8 mouse cellular contexts compared by ENCODE assay signal in genomic region chr10:42277476-42278306, GRCm38 (mm10). TPM values are rescaled to one million over a fixed set of nuclear protein-coding genes. Genes with fewer than 3 reads are reported as not detected.
DNase-seq lines count a peak whose midpoint lies in the region; ATAC-seq lines count a peak whose summit lies in the region.

No protein-coding gene starts in this region.

- peak overlapping the region; percentile 90 for H3K27ac ChIP-seq in brown adipose tissue, adult 24 weeks (replicated peaks; ENCODE audit: low read depth, low read length)
- H3K27ac ChIP-seq in heart, embryonic 13.5 days (replicated peaks) = peak overlapping the region; percentile 99
- H3K27ac ChIP-seq in liver, embryonic 12.5 days = peak overlapping the region; percentile 98
- peak overlapping the region; percentile 99 for H3K27ac ChIP-seq in stomach, embryonic 15.5 days

- ATAC-seq in heart, embryonic 13.5 days (ENCODE audit: extremely low read depth, insufficient number of reproducible peaks, low FRiP score, low TSS enrichment) = peak; percentile 77
- peak; percentile 81 for ATAC-seq in liver, embryonic 12.5 days
- ATAC-seq in stomach, embryonic 15.5 days (ENCODE audit: insufficient read depth, low FRiP score, low read depth) = peak; percentile 90

- H3K9ac ChIP-seq in heart, embryonic 13.5 days = peak overlapping the region; percentile 95
- H3K9ac ChIP-seq in liver, embryonic 12.5 days = peak overlapping the region; percentile 99
- H3K9ac ChIP-seq in stomach, embryonic 15.5 days = peak overlapping the region; percentile 81

- H3K27me3 ChIP-seq in heart, embryonic 13.5 days (replicated peaks) = no peaks in the 10 kb centered on the region
- H3K27me3 ChIP-seq in liver, embryonic 12.5 days (replicated peaks) = no peaks in the 10 kb centered on the region; the same call in 1 of the 2 replicates
- no peaks in the 10 kb centered on the region for H3K27me3 ChIP-seq in stomach, embryonic 15.5 days (replicated peaks)

- peaks cover 3% of the 10 kb centered on the region for H3K36me3 ChIP-seq in heart, embryonic 13.5 days
- H3K36me3 ChIP-seq in liver, embryonic 12.5 days = peaks cover 22% of the 10 kb centered on the region
- no peaks in the 10 kb centered on the region for H3K36me3 ChIP-seq in stomach, embryonic 15.5 days

- H3K9me3 ChIP-seq in heart, embryonic 13.5 days = no peaks in the 10 kb centered on the region
- H3K9me3 ChIP-seq in liver, embryonic 12.5 days (replicated peaks) = no peaks in the 10 kb centered on the region
- no peaks in the 10 kb centered on the region for H3K9me3 ChIP-seq in stomach, embryonic 15.5 days

- DNase-seq in CD4-positive, CD25-positive, alpha-beta regulatory T cell, adult 2 months (ENCODE audit: low read depth, low spot score) = peak; percentile 100
- peak; percentile 71 for DNase-seq in fat pad, adult 2 months (ENCODE audit: extremely low read depth, low read depth, low spot score)
- DNase-seq in kidney, postnatal 10 days = peak; percentile 99
- DNase-seq in natural killer cell, adult 2 months (ENCODE audit: low spot score in 2 of 2) = peak; percentile 98 to 99

- H3K4me2 ChIP-seq in heart, embryonic 13.5 days = peak overlapping the region; percentile 99
- peak overlapping the region; percentile 98 for H3K4me2 ChIP-seq in liver, embryonic 12.5 days
- peak overlapping the region; percentile 99 for H3K4me2 ChIP-seq in stomach, embryonic 15.5 days

- peaks cover 13% of the 10 kb centered on the region for H3K4me1 ChIP-seq in brown adipose tissue, adult 24 weeks (ENCODE audit: control insufficient read depth, insufficient read depth, insufficient read length, low read length)
- H3K4me1 ChIP-seq in heart, embryonic 13.5 days = peaks cover 28% of the 10 kb centered on the region
- H3K4me1 ChIP-seq in liver, embryonic 12.5 days = peaks cover 36% of the 10 kb centered on the region
- H3K4me1 ChIP-seq in stomach, embryonic 15.5 days = peaks cover 19% of the 10 kb centered on the region

- under 1% methylated on average over 78 of the region's 78 CpGs for WGBS in heart, embryonic 13.5 days
- WGBS in liver, embryonic 12.5 days (ENCODE audit: insufficient replicate concordance) = under 1% methylated on average over 78 of the region's 78 CpGs
- WGBS in stomach, embryonic 15.5 days = under 1% methylated on average over 75 of the region's 78 CpGs

- peak overlapping the region; percentile 74 for H3K4me3 ChIP-seq in brown adipose tissue, adult 24 weeks (ENCODE audit: insufficient read depth, low read depth, low read length)
- H3K4me3 ChIP-seq in heart, embryonic 13.5 days = peak overlapping the region; percentile 69
- H3K4me3 ChIP-seq in liver, embryonic 12.5 days = peak overlapping the region; percentile 98
- peak overlapping the region; percentile 84 for H3K4me3 ChIP-seq in stomach, embryonic 15.5 days (replicated peaks)

RNA-seq across cellular contexts. Expression of gene Foxo3, which starts 1.1 kb away (rescaled TPM):
- polyA plus RNA-seq in brown adipose tissue, adult 24 weeks (2012; ENCODE audit: insufficient read depth, insufficient read length, missing spikeins) = 4.7 and 6.4 TPM in 2 replicates
- 4.4 and 4.8 TPM in 2 replicates for polyA plus RNA-seq in heart, embryonic 13.5 days (2015; fragmentation: Nextera tagmentation; extraction: Ambion mirVana)
- polyA plus RNA-seq in liver, embryonic 12.5 days (2016; fragmentation: Nextera tagmentation; extraction: Ambion mirVana) = 16.9 and 17.9 TPM in 2 replicates
- polyA plus RNA-seq in stomach, embryonic 15.5 days (2015; fragmentation: Nextera tagmentation; extraction: Ambion mirVana) = 7.4 and 8.7 TPM in 2 replicates

Comparison
In these comparisons a context has a peak if more than half of its experiments do, and no peak if none do; other contexts are left out.
1. Peak in every context shown above with its lines: DNase-seq, ATAC-seq, H3K4me3 ChIP-seq and H3K27ac ChIP-seq.